In genomic region chr8:64434648-64435047, GRCm38 (mm10) we compare ENCODE assay signal across 22 mouse cellular contexts.
DNase-seq lines count a peak whose midpoint lies in the region; ATAC-seq lines count a peak whose summit lies in the region.
"Had no signal": no experiment of that assay in that cellular context is flagged by ENCODE, and none has a peak within 500 bp of the region (broad histone marks: within the 10 kb centered on the region; RNA-seq: fewer than 3 reads in every experiment).

No protein-coding gene starts in this region.

- H3K4me2 ChIP-seq in hindbrain, embryonic 11.5 days (replicated peaks; ENCODE audit: low read depth, low read length) = no peak overlapping the region
- no peak overlapping the region for H3K4me2 ChIP-seq in hindbrain, embryonic 16.5 days (ENCODE audit: low read length)
- H3K4me2 ChIP-seq in embryonic facial prominence, embryonic 14.5 days (ENCODE audit: low read depth, low read length) = no peak overlapping the region
- H3K4me2 ChIP-seq: embryonic facial prominence, embryonic 15.5 days; forebrain, embryonic 12.5 days had no signal

- H3K27ac ChIP-seq in hindbrain, embryonic 11.5 days (ENCODE audit: low read depth, low read length) = no peak overlapping the region
- H3K27ac ChIP-seq in hindbrain, embryonic 16.5 days (ENCODE audit: low read depth, low read length) = no peak overlapping the region
- H3K27ac ChIP-seq in embryonic facial prominence, embryonic 14.5 days (replicated peaks; ENCODE audit: low read depth, low read length) = no peak overlapping the region
- H3K27ac ChIP-seq: embryonic facial prominence, embryonic 15.5 days; forebrain, embryonic 10.5 days; forebrain, embryonic 12.5 days had no signal

- H3K4me3 ChIP-seq in hindbrain, embryonic 11.5 days (ENCODE audit: low read depth, low read length) = no peak overlapping the region
- no peak overlapping the region for H3K4me3 ChIP-seq in hindbrain, embryonic 16.5 days (ENCODE audit: low read length)
- H3K4me3 ChIP-seq in embryonic facial prominence, embryonic 14.5 days (ENCODE audit: low read depth, low read length) = no peak overlapping the region
- H3K4me3 ChIP-seq: embryonic facial prominence, embryonic 15.5 days; erythroblast, embryonic 14.5 days; forebrain, embryonic 10.5 days; forebrain, embryonic 12.5 days had no signal

- H3K36me3 ChIP-seq in hindbrain, embryonic 11.5 days (ENCODE audit: control insufficient read depth, insufficient read depth, low read length) = no peaks in the 10 kb centered on the region
- H3K36me3 ChIP-seq in hindbrain, embryonic 16.5 days (ENCODE audit: control insufficient read depth, insufficient read depth, low read length) = no peaks in the 10 kb centered on the region
- no peaks in the 10 kb centered on the region for H3K36me3 ChIP-seq in embryonic facial prominence, embryonic 14.5 days (ENCODE audit: control insufficient read depth, insufficient read depth, low read length)
- H3K36me3 ChIP-seq: embryonic facial prominence, embryonic 15.5 days; forebrain, embryonic 10.5 days; forebrain, embryonic 12.5 days had no signal

- intact Hi-C loops in left cerebral cortex, postnatal 4 days (cut with DNase I) = no loop called here

- no peaks in the 10 kb centered on the region for H3K27me3 ChIP-seq in hindbrain, embryonic 11.5 days (ENCODE audit: control insufficient read depth, insufficient read depth, low read length)
- H3K27me3 ChIP-seq in hindbrain, embryonic 16.5 days (replicated peaks; ENCODE audit: control insufficient read depth, insufficient read depth, low read length) = no peaks in the 10 kb centered on the region
- no peaks in the 10 kb centered on the region; the same call in 1 of the 2 replicates for H3K27me3 ChIP-seq in embryonic facial prominence, embryonic 14.5 days (replicated peaks; ENCODE audit: control insufficient read depth, insufficient read depth, low read length)
- H3K27me3 ChIP-seq: forebrain, embryonic 12.5 days had no signal

- no peaks in the 10 kb centered on the region for H3K4me1 ChIP-seq in hindbrain, embryonic 11.5 days (replicated peaks; ENCODE audit: control insufficient read depth, insufficient read depth, low read length)
- H3K4me1 ChIP-seq in hindbrain, embryonic 16.5 days (ENCODE audit: control insufficient read depth, insufficient read depth, low read depth, low read length) = no peaks in the 10 kb centered on the region
- no peaks in the 10 kb centered on the region for H3K4me1 ChIP-seq in embryonic facial prominence, embryonic 14.5 days (ENCODE audit: control insufficient read depth, insufficient read depth, low read length)
- H3K4me1 ChIP-seq: embryonic facial prominence, embryonic 15.5 days; forebrain, embryonic 10.5 days; forebrain, embryonic 12.5 days had no signal

- DNase-seq in hindbrain, embryonic 11.5 days (ENCODE audit: low spot score) = no peak
- DNase-seq in embryonic facial prominence, embryonic 14.5 days (ENCODE audit: low spot score) = peak; percentile 56
- DNase-seq in retina, embryonic 14.5 days (ENCODE audit: low spot score) = peak; percentile 92
- DNase-seq in retina, postnatal 7 days (ENCODE audit: low read depth, low spot score) = peak; percentile 5
- DNase-seq in left cerebral cortex, postnatal 4 days = no peak
- DNase-seq: adrenal gland, adult 8-10 months; adrenal gland, postnatal 14 days; adrenal gland, postnatal 36 days; cerebellum, adult 11-12 months; cerebellum, adult 2 months; cerebellum, adult 9-10 months; cerebellum, postnatal 10 days; cerebellum, postnatal 25 days had no signal

- ATAC-seq in hindbrain, embryonic 11.5 days (ENCODE audit: low FRiP score) = peak; percentile 38; the same call in 1 of the 2 replicates
- ATAC-seq in hindbrain, embryonic 16.5 days = no peak
- ATAC-seq in embryonic facial prominence, embryonic 14.5 days (ENCODE audit: low read depth) = peak; percentile 70; the same call in 1 of the 2 replicates
- no peak for ATAC-seq in megakaryocyte-erythroid progenitor cell, adult 5-6 weeks (replicated peaks; ENCODE audit: low FRiP score, low TSS enrichment, poor library complexity, severe bottlenecking)
- ATAC-seq: activated CD4-positive, CD25-positive, alpha-beta regulatory T cell, adult 4 months; forebrain, embryonic 14.5 days; forebrain, embryonic 16.5 days had no signal

- H3K9ac ChIP-seq in hindbrain, embryonic 11.5 days (ENCODE audit: low read depth, low read length) = no peak overlapping the region
- H3K9ac ChIP-seq in hindbrain, embryonic 16.5 days (ENCODE audit: low read depth, low read length) = no peak overlapping the region
- no peak overlapping the region for H3K9ac ChIP-seq in embryonic facial prominence, embryonic 14.5 days (ENCODE audit: low read depth, low read length)
- H3K9ac ChIP-seq: embryonic facial prominence, embryonic 15.5 days; forebrain, embryonic 12.5 days had no signal

- 66% methylated on average over 7 of the region's 7 CpGs for WGBS in hindbrain, embryonic 11.5 days
- WGBS in hindbrain, embryonic 16.5 days = 63% methylated on average over 7 of the region's 7 CpGs
- WGBS in embryonic facial prominence, embryonic 14.5 days = 79% methylated on average over 7 of the region's 7 CpGs

- no peaks in the 10 kb centered on the region for H3K9me3 ChIP-seq in hindbrain, embryonic 11.5 days (ENCODE audit: control insufficient read depth, low read length)
- no peaks in the 10 kb centered on the region for H3K9me3 ChIP-seq in hindbrain, embryonic 16.5 days (ENCODE audit: control insufficient read depth, low read length)
- H3K9me3 ChIP-seq in embryonic facial prominence, embryonic 14.5 days (ENCODE audit: control insufficient read depth, low read length) = no peaks in the 10 kb centered on the region
- H3K9me3 ChIP-seq: embryonic facial prominence, embryonic 15.5 days; forebrain, embryonic 10.5 days; forebrain, embryonic 12.5 days had no signal

Comparison
In these comparisons a context has a peak if more than half of its experiments do, and no peak if none do; other contexts are left out.
1. ATAC-seq: peak in hindbrain, embryonic 11.5 days (single experiment) and embryonic facial prominence, embryonic 14.5 days (single experiment); none in hindbrain, embryonic 16.5 days (single experiment) and megakaryocyte-erythroid progenitor cell, adult 5-6 weeks (single experiment).
2. DNase-seq: peak in embryonic facial prominence, embryonic 14.5 days (single experiment), retina, embryonic 14.5 days (single experiment) and retina, postnatal 7 days (single experiment); none in hindbrain, embryonic 11.5 days (single experiment) and left cerebral cortex, postnatal 4 days (single experiment).